Mouse (Mus musculus): ENCODE results near the gene Sumf1.

The Sumf1 gene

DNA sequence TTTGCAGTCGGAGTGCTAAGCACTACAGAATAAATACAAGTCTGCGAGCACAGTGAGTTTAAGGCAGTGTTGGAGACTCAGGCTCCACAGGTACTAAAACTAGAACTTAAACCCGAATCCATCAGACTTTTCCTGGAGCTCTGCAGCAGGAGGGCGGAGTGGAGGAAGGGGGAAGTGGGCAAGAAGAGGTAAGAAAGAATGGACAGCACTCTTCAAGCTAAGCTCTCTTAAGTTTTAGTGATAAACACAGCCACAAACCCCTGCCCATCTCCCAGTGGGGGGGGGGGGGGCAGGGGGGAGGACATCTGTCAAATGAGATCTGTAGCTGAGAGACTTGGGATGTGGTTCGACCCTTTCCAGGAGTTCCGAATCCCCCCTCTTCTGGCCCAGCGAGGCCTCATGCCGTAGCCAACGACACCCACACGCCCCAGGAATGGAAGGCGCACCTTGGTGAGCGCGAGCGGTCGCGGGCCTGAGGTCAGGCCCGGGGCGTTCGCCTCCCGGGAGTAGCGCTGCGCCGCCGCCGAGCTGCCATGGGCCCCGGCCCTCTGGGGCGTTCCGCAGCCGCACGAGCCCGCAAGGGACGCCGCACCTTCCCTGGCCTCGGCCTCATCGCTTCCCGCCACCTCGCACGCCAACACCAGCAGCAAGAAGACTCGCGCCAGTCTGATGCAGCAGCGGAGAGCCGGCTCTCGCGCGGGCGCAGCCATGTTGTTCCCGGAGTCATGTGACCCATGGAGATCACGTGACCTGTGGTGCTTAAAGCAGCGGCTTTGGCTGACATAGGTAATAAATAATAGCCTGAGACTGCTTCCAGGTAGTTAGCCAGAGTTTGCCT, at the start of gene Sumf1:
Sumf1 (minus strand) TSS at position 736 of the 838 bp plus-strand sequence.
- peak; percentile 89 for ATAC-seq (ENCODE audit: insufficient number of reproducible peaks, low FRiP score, low TSS enrichment)

DNA sequence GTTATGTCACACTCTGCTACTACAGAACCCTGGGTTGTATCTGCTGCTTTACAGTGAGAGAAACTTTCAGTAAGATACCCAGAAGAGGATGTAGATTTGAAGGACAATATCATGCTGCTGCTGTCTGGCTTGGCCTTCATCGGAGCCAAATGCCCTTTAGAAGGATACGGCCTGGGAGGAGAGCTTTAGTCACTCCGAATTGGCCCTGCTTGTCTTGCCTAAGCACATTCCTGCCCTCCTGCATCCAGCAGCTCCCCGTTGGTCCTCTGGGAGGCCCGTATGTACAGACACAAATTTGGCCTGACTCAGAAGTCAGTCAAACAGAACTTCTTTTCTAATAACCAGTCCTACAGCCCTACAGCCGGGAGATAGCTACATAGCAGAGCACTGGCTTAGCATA, 49.2 kb upstream of the Sumf1 start:
- ATAC-seq (ENCODE audit: insufficient number of reproducible peaks, low FRiP score, low TSS enrichment), result no peak

DNA sequence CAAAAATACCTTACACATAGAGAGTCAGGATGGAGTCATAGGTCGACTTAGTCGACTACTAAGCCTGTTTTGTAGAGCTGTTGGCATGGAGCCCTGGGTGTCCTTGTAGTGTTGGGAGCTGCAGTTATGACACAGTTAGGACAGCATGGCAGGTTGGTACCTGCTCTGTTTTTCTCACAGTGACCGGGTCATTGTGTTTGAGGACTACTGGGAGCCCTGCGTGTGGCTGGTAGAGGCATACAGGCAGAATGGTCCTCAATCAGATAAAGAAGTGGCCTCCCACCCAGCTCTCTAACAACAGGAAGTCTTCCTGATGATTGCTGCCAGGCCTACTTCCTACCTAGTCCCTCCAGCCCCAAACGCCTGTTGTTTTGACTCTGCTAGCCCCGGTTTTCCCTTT, 47.7 kb upstream of the Sumf1 start:
- no peak for ATAC-seq (ENCODE audit: insufficient number of reproducible peaks, low FRiP score, low TSS enrichment)

DNA sequence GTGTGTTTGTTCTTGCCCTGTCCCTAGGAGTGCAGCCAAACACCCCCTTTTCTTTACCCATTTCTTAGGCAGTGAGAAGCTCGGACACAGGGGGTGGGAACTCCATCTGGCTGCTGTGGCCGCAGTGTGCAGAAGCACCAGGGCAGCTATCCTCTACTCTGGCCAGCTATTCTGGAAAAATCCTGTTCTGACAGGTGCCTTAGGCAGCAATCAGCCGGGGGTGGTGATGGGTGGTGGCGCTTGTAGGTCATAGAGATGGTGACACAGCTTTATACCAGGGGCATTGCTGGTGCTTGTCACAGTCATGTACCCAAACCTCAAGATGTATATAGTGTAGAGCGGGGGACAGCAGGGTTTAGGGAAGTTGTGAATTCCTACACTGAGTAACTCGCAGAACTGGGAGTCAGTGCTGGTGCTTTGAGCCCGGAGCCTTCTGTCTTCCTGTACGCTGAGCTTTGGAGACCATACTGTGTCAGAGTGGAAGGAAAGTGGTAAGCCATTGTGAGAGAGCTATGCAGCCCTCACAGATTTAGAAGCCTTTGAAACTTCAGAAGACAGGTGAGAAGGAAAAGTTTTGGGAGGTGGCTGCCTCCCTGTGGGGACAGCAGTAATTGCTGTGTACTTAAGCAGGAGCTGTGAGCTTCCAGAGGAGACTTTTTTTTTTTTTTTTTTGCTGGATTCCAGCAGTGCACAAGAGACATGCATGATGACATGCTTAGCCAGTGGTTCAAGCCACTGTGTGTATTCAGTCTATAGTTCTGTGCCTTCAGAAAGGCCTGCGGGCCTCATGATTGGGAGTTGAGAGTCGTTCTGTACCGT, 46.7 kb upstream of the Sumf1 start:
- ATAC-seq (ENCODE audit: insufficient number of reproducible peaks, low FRiP score, low TSS enrichment), result 0 out of 2 replicates have a peak, but pooled peaks have one; percentile 26

DNA sequence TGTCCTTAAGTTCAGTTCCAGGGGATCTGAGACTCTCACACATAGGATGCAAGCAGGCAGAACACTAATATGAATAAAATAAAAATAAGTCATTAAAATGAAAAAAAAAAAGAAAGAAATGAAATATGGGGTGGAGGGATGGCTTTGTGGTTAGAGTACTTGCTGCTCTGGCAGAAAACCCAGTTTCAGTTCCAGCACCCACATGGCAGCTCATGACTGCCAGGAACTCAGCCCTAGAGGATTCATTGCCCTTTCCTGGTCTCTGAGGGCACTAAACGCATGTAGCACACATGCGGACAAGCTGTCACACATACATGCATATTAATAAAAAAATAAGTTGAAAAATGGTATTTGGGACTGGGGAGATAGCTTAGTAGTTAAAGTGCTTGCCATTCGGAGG, 45.2 kb upstream of the Sumf1 start:
- ATAC-seq (ENCODE audit: insufficient number of reproducible peaks, low FRiP score, low TSS enrichment), result no peak

DNA sequence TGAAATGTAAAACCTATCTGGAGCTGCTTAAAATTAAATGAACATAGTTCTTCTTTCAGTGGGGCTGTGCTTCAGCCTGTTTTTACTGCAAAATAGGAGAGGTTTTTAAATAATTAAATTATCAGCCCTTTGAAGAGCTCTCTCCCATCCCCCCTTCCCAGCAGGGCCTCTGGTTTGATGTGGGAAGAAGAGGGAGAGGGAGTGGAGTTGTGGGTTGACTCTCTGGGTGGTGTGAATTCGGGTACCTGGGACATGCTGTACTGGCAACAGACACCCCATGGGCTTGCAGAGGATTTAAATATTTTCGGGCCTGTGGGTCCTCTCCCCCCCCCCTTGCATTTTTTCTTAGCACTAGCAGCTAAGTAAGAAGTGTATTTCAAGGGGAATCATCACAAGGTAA, 43.2 kb upstream of the Sumf1 start:
- ATAC-seq (ENCODE audit: insufficient number of reproducible peaks, low FRiP score, low TSS enrichment), result no peak

DNA sequence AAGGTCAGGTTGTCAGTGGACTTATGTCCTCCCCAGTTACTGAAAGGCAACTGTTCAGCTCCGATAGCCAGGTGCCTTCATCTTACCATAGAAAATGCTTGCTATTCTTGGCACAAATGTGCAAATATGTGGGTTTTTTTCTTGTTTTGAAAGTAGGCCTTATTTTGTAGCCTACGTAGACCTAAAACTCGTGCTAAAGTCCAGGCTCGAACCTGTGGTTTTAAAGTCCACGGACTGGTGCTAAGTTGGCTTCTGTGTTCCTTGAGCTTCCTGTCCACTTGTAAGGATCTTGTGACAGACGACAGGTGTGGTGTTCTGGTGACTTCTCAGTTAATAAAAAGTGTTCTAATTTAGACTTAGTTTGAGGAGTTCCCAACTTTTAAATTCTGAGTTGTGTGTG, 42.7 kb upstream of the Sumf1 start:
- ATAC-seq (ENCODE audit: insufficient number of reproducible peaks, low FRiP score, low TSS enrichment), result no peak

DNA sequence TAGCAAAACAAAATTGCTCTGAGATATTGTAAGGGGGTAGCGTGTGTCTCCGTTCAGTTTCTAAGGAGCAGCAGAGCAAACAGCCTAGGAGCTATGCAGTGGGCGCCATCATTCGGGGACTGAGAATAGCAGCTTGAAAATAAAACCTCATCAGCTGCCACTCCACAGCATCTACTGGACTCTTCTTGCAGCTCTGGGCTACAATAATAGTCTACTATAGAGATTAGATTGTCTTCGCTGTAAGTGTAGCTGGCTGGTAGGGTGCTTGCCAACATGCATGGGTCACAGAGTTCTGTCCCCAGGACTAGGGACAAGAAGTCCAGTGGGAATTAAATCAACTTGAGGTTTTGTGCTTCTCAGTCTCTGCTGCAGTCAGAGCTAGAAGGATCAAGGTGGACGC, 42.1 kb upstream of the Sumf1 start:
- no peak for ATAC-seq (ENCODE audit: insufficient number of reproducible peaks, low FRiP score, low TSS enrichment)

DNA sequence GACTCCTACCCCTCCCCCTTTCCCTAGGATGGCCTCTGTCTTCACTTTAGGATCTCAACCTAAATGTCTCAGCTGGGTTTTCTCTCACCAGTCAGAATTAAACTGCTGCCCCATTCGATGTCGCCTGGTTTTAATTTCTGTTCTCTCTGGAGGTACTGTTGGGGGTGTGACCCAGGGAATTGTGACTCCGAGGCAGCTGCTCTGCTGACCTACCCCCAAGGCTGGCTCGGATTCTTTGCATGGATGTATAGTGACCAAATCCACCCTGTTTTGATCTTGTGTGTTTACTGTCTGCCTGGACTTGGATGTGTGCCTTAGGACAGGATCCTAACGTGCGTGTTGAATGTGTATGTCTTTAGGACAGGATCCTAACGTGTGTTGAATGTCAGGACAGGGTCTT, 40.8 kb upstream of the Sumf1 start:
- ATAC-seq (ENCODE audit: insufficient number of reproducible peaks, low FRiP score, low TSS enrichment), result no peak

DNA sequence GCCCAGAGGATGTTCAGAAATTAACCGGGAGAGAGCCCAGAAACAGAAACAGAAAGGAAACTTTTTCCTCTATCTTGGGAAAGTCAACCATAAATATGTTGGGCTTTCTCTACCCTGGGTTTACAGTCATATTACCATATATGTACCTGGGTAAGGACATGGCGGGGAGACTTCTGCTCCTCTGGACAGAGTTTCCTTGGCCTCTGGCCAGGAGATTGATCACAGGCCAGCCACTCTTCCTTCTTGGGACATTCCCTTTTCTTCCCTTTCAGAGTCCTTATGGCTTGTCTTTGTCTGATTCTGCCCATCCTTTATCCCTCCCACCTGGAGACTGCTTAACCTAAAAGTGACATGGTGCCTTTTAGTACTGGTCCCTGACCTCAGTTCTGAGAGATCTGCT, 39.6 kb upstream of the Sumf1 start:
- ATAC-seq (ENCODE audit: insufficient number of reproducible peaks, low FRiP score, low TSS enrichment), result no peak

DNA sequence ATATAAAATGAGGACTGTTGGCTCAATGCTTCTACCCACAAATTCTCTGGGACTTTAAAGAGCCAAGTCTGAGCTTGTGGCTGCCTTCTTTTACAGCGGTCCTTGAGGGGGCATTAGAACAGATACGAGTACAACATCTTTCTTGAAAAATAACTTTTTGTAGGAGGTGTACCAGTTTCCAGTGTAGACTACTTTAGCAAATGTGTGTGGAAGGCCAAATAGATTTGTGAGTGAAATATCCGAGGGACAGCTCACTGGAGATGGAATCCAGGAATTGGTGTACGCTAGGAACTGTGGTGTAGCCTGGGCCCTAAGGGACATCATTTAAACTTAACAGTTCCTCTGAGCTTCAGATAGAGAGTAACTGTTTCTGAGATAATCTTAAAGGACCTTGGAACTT, 39.0 kb upstream of the Sumf1 start:
- no peak for ATAC-seq (ENCODE audit: insufficient number of reproducible peaks, low FRiP score, low TSS enrichment)

DNA sequence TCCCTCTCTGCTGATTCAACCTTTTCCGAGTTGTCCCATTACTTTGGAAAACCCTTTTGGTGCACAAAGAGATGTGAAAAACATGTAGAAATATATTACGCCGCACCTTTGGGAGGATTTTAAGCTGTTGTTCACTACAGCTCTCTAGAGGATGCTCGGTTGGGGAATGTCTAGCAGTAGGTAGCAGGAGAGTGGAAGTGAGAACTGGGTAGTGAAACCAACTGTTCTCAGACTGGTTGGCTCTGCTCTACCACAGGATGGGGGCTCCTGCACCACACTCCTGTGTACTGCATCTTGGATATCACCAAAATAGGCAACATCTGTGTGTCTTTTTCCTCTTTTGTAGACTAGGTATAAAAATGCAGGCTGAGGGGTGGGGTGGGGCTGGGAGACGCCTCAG, 37.5 kb upstream of the Sumf1 start:
- ATAC-seq (ENCODE audit: insufficient number of reproducible peaks, low FRiP score, low TSS enrichment), result no peak

DNA sequence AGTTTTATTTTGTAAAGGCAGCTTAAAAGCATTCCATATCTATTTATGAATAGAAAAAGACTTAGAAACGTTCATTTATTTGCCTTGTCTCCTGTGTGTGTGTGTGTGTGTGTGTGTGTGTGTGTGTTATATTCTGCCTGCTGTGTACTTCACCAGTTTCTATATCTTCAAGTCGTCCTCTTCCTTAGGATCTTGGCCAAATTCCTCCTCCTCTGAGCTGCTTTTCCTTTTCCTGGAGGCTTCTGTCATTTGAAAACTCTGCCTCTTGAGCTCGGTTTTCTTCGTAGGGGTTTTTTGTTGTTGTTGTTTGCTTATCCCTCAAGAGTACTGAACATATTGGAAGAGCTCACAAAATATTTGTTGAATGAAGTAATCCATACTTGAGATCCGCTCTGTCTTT, 37.1 kb upstream of the Sumf1 start:
- ATAC-seq (ENCODE audit: insufficient number of reproducible peaks, low FRiP score, low TSS enrichment), result no peak

DNA sequence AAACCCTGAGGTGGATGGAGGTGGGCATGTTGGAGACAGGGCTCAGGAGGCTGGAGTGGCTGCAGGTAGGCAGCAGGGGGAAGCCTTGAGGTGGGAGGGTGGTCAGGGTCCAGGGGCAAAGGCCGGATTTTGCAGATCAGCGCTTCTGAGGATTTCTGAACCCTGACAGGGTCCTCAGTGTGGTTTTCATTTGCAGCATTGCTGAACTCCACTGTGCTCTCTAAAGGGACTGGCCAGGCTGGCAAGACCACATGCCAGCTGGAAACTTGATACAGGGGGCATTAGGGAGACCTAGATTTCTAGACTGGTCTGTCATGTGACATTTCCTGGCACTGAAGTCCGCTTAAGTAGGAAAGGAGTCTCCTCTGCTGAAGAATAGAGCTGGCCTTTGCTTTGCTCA, 32.6 kb upstream of the Sumf1 start:
- ATAC-seq (ENCODE audit: insufficient number of reproducible peaks, low FRiP score, low TSS enrichment), result no peak

DNA sequence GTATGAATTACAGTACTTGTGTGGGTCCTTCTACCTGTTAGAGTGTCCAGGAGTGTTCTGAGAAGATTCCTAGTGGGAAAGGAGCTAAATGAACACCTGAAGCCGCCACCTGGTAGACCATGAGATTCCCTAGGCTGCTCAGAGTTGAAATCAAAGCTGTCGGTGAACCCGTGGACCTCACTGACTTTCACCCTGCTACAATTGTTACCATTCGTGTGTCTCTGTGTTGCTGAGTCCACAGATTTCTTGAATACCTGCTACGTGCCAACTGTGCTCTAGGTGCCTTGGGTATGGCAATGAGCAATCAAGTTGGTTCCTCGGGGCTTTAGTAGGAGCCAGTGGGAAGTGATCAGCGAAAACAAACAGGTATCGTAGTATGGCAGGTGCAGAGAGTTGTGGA, 31.4 kb upstream of the Sumf1 start:
- ATAC-seq (ENCODE audit: insufficient number of reproducible peaks, low FRiP score, low TSS enrichment), result no peak

DNA sequence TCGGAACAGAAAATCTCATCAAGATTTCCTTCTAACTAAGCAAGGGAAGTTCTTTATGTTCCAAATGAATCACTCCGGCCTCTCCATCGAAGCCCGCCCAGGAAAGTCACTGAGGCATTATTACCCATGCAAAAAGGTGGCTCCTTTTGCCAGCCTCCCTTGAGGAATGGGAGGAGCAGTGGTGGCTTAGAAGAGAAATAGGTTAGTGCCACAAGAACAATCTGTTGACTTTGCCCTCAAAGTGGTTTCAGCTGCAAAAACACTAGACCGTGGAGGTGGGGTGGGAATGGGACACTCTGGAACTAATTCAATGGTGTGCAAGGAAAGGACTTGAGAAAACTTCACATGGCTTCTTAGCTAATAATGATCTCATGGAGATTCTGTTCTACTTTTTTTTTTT, 30.7 kb upstream of the Sumf1 start:
- ATAC-seq (ENCODE audit: insufficient number of reproducible peaks, low FRiP score, low TSS enrichment), result no peak

DNA sequence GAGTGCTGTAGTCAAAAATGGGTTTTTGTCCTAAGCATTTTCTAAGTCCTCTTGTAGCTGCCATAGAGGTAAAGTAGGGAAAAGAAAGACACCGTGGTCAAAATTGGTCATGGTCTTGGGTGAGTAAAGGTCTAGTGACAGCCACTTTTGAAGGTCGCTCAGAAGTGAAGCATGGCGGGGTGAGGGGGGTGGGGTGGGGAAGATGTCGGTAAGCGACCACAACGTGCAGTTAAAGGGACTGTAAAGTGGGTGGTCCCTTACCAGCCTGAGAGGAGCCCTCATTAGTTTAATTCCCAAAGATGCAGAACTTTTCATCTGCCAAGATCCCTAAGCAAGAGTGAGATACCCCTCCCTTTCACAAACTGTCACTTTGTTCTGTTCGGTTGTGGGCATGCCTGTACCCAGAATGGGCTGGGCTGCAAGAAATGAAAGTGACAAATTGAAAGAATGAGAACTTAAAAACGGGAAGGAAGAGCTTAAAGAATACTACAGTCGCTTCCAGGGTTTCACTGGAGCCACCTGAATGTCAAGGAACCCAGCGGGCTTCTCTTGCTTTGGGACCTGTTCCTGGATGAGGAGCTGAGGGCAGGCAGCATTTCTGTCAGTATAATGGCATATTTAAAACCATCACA, 29.0 kb upstream of the Sumf1 start:
- no peak for ATAC-seq (ENCODE audit: insufficient number of reproducible peaks, low FRiP score, low TSS enrichment)

DNA sequence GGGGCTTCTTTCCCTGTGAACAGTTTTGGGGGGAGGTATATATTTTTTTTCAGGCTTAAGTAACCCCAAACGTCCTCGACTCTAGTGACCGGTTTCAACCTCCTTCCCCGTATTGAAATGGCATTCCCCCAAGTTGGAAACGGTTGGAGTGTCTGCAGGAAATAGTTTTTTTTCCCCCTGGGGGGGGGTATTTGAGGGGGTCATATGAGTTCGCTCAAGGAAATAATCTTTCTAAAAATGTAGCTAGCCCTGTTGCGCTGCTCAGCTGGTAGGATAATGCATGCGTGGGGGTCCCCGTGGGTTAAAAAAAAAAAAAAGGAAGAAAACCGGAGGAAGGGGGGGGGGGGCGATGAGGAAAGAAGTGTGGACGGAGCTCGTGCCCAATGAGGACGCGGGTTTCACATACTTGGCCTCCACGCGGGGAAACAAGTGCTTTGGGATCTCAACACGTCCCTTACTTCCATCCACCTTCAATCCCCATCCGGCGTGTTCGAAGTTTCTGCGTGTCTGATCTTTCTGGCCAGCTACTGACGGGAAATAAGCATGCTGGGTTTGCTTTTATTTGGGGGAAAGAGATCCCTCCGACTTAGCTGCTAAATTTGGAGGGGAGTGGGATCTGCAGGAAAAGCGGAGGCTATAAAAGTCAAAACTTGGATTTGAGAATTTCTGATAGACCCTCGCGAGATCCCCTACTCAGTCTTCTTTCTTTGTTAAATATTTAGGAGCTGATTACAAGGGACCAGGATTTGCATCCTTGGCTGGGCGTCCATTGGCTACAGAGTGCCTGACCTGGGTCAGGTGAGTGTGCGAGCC, 28.3 kb upstream of the Sumf1 start:
- ATAC-seq (ENCODE audit: insufficient number of reproducible peaks, low FRiP score, low TSS enrichment), result no peak; the same call in 1 of the 2 replicates

DNA sequence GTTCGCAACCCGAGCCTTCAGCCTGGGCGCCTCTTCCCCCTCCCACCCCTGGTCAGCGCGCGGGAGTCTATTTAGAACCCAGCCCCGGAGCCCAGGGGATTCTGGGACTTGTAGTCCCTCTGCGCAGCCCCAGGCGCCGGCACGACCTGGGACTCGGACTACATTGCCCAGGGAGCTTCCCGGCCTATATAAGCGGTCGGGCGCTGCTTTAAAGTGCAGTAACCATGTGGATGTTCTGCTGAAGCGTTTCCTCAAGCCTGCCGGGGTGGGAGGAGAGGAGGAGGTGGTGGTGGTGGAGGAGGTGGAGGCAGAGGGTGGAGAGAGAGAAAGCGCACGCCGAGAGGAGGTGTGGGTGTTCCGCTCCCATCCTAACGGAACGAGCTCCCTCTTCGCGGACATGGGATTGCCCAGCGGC, 27.5 kb upstream of the Sumf1 start, which contains the start of gene Itpr1:
Itpr1 (plus strand) TSS at position 216 of the 415 bp plus-strand sequence.
- peak; percentile 99 for ATAC-seq (ENCODE audit: insufficient number of reproducible peaks, low FRiP score, low TSS enrichment)
